In the genomic region with DNA sequence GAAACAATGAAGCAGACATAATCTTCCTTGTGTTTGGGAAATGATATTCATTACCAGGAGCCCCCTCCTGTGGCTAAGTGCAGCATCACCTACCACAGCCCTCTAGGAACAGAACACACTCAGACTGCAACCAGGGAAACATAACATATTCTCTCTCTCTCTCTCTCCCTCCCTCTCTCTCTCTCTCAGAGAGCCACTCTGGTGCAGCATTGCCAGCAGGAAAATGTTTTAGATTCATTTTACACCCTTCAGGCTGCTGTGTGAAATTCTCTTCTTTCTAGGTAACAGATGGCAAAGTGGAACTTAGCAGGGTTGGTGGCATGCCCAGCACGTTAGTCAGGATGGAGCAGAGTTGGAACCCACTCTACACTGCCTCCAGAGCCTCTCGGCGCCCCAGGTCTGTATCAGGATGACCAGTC, we compare ENCODE assay signal across 9 mouse cellular contexts. TPM values are rescaled to one million over a fixed set of nuclear protein-coding genes. Genes with fewer than 3 reads are reported as not detected.
DNase-seq lines count a peak whose midpoint lies in the region; ATAC-seq and TF ChIP-seq lines count a peak whose summit lies in the region.
"Had no signal": no experiment of that assay in that cellular context is flagged by ENCODE, and none has a peak within 500 bp of the region (broad histone marks: within the 10 kb centered on the region; RNA-seq: fewer than 3 reads in every experiment).

No protein-coding gene starts in this region.

- WGBS in hindbrain, embryonic 13.5 days: 70% methylated on average over 3 of the region's 3 CpGs
- 84% methylated on average over 3 of the region's 3 CpGs for WGBS in hindbrain, embryonic 11.5 days
- WGBS in intestine, embryonic 15.5 days: 83% methylated on average over 3 of the region's 3 CpGs

- no peaks in the 10 kb centered on the region for H3K79me2 ChIP-seq in MEL (ENCODE audit: control insufficient read depth, insufficient read depth, low read length, poor library complexity)

- H3K9me3 ChIP-seq in hindbrain, embryonic 13.5 days: peaks cover 3% of the 10 kb centered on the region; the same call in 1 of the 2 replicates
- H3K9me3 ChIP-seq in hindbrain, embryonic 11.5 days (ENCODE audit: control insufficient read depth, low read length): no peaks in the 10 kb centered on the region
- no peaks in the 10 kb centered on the region for H3K9me3 ChIP-seq in MEL (replicated peaks; ENCODE audit: insufficient read depth, low read length)
- H3K9me3 ChIP-seq in intestine, embryonic 15.5 days: no peaks in the 10 kb centered on the region

- no peaks in the 10 kb centered on the region for H3K27me3 ChIP-seq in hindbrain, embryonic 13.5 days
- no peaks in the 10 kb centered on the region for H3K27me3 ChIP-seq in hindbrain, embryonic 11.5 days (ENCODE audit: control insufficient read depth, insufficient read depth, low read length)
- peaks cover 0 to 2% of the 10 kb centered on the region in 2 experiments; a peak in 2 of 4 replicates for H3K27me3 ChIP-seq in MEL (ENCODE audit: control insufficient read depth in 1 of 2, insufficient read depth in 2 of 2, low read length in 2 of 2)
- no peaks in the 10 kb centered on the region for H3K27me3 ChIP-seq in intestine, embryonic 15.5 days (replicated peaks)

- H3K4me1 ChIP-seq in hindbrain, embryonic 13.5 days (replicated peaks): peaks cover 13% of the 10 kb centered on the region
- no peaks in the 10 kb centered on the region; the same call in 1 of the 2 replicates for H3K4me1 ChIP-seq in hindbrain, embryonic 11.5 days (replicated peaks; ENCODE audit: control insufficient read depth, insufficient read depth, low read length)
- peaks cover 0 to 7% of the 10 kb centered on the region in 2 experiments; a peak in 1 of 4 replicates for H3K4me1 ChIP-seq in MEL (ENCODE audit: control insufficient read depth in 1 of 2, insufficient read depth in 2 of 2, low read length in 2 of 2)
- H3K4me1 ChIP-seq in cortical plate, adult 2 months (ENCODE audit: control insufficient read depth, insufficient read depth, low read length): peaks cover 5% of the 10 kb centered on the region
- H3K4me1 ChIP-seq in intestine, embryonic 15.5 days (replicated peaks): 0 out of 2 replicates have a peak, but pooled peaks cover 2% of the 10 kb centered on the region

- no peak for TF ChIP-seq EP300 in MEL (IDR thresholded peaks at IDR 0.05; ENCODE audit: low read depth in 1 of 2, low read length in 2 of 2)

- H3K4me3 ChIP-seq in hindbrain, embryonic 13.5 days: no peak overlapping the region
- H3K4me3 ChIP-seq in hindbrain, embryonic 11.5 days (ENCODE audit: low read depth, low read length): no peak overlapping the region
- no peak overlapping the region for H3K4me3 ChIP-seq in MEL (ENCODE audit: control insufficient read depth in 1 of 2, insufficient read depth in 1 of 2, low read depth in 2 of 2, low read length in 2 of 2)
- no peak overlapping the region for H3K4me3 ChIP-seq in cortical plate, adult 2 months (ENCODE audit: insufficient read depth, low read length)
- H3K4me3 ChIP-seq in intestine, embryonic 15.5 days (replicated peaks): no peak overlapping the region

- TF ChIP-seq POLR2A in MEL (IDR thresholded peaks at IDR 0.05; ENCODE audit: control insufficient read depth in 1 of 2, insufficient read depth in 1 of 2, low read depth in 1 of 2, low read length in 2 of 2, poor library complexity in 1 of 2): no peak
- TF ChIP-seq POLR2A in cortical plate, adult 2 months (IDR thresholded peaks at IDR 0.05; ENCODE audit: extremely low read depth, insufficient read depth, low read length): no peak

- H3K9ac ChIP-seq in hindbrain, embryonic 13.5 days: no peak overlapping the region
- H3K9ac ChIP-seq in hindbrain, embryonic 11.5 days (ENCODE audit: low read depth, low read length): no peak overlapping the region
- no peak overlapping the region for H3K9ac ChIP-seq in MEL (ENCODE audit: control insufficient read depth, low read depth, low read length, poor library complexity, severe bottlenecking)
- H3K9ac ChIP-seq in intestine, embryonic 15.5 days: no peak overlapping the region

- H3K4me2 ChIP-seq in hindbrain, embryonic 13.5 days: no peak overlapping the region
- no peak overlapping the region for H3K4me2 ChIP-seq in hindbrain, embryonic 11.5 days (replicated peaks; ENCODE audit: low read depth, low read length)
- no peak overlapping the region for H3K4me2 ChIP-seq in intestine, embryonic 15.5 days (replicated peaks)

- TF ChIP-seq RAD21 in MEL (IDR thresholded peaks at IDR 0.05; ENCODE audit: low read depth, low read length): no peak

- 0 out of 2 replicates have a peak, but pooled peaks have one; percentile 13 for ATAC-seq in hindbrain, embryonic 13.5 days (ENCODE audit: low FRiP score)
- ATAC-seq in hindbrain, embryonic 11.5 days (ENCODE audit: low FRiP score): no peak
- ATAC-seq in intestine, embryonic 15.5 days: no peak

- intact Hi-C loops in left cerebral cortex, postnatal 25 days (cut with DNase I): no loop called here
- intact Hi-C loops in gastrocnemius, postnatal 14 days (cut with DNase I; ENCODE audit: low total_unique reads): no loop called here

- no peak for TF ChIP-seq CTCF in MEL (IDR thresholded peaks at IDR 0.05 in 2 of 3, conservative IDR thresholded peaks at IDR 0.05 in 1 of 3; ENCODE audit: control insufficient read depth in 1 of 3, insufficient read depth in 1 of 3, low read depth in 2 of 3, low read length in 3 of 3, poor library complexity in 1 of 3, severe bottlenecking in 1 of 3)
- 0 out of 2 replicates have a peak, but pooled peaks have one; percentile 12 for TF ChIP-seq CTCF in cortical plate, adult 2 months (IDR thresholded peaks at IDR 0.05; ENCODE audit: extremely low read depth, insufficient read depth, low read length)

- H3K27ac ChIP-seq in hindbrain, embryonic 13.5 days: no peak overlapping the region
- no peak overlapping the region for H3K27ac ChIP-seq in hindbrain, embryonic 11.5 days (ENCODE audit: low read depth, low read length)
- no peak overlapping the region for H3K27ac ChIP-seq in MEL (ENCODE audit: control insufficient read depth, low read depth, low read length)
- H3K27ac ChIP-seq in cortical plate, adult 2 months (ENCODE audit: insufficient read depth, low read length): no peak overlapping the region
- no peak overlapping the region for H3K27ac ChIP-seq in intestine, embryonic 15.5 days

- no peak for DNase-seq in hindbrain, embryonic 11.5 days (ENCODE audit: low spot score)
- no peak for DNase-seq in MEL (ENCODE audit: low read depth, low spot score)
- DNase-seq in left cerebral cortex, postnatal 25 days (ENCODE audit: low spot score in 2 of 2): peak; percentile 35 to 91
- no peak for DNase-seq in gastrocnemius, postnatal 14 days
- DNase-seq in B cell, adult 2 months: no peak
- DNase-seq: lung, adult 2 months had no signal

- no peaks in the 10 kb centered on the region for H3K36me3 ChIP-seq in hindbrain, embryonic 13.5 days
- H3K36me3 ChIP-seq in hindbrain, embryonic 11.5 days (ENCODE audit: control insufficient read depth, insufficient read depth, low read length): no peaks in the 10 kb centered on the region
- H3K36me3 ChIP-seq in MEL (ENCODE audit: control insufficient read depth in 1 of 2, insufficient read depth in 2 of 2, low read length in 2 of 2): peaks cover 0 to 5% of the 10 kb centered on the region in 2 experiments; a peak in 2 of 4 replicates
- H3K36me3 ChIP-seq in intestine, embryonic 15.5 days: no peaks in the 10 kb centered on the region

TF ChIP-seq in MEL, 35 proteins besides CTCF, POLR2A, EP300 and RAD21:
- TF ChIP-seq SMC3 (IDR thresholded peaks at IDR 0.05; ENCODE audit: low read depth, low read length) (peak; percentile 14; the same call in 1 of the 2 replicates), TCF12 (IDR thresholded peaks at IDR 0.05; ENCODE audit: low read depth, low read length) (no peak), MAZ (IDR thresholded peaks at IDR 0.05; ENCODE audit: low read depth, low read length) (no peak), UBTF (IDR thresholded peaks at IDR 0.05; ENCODE audit: borderline replicate concordance, insufficient read depth, low read depth, low read length) (no peak)

RNA-seq across cellular contexts. Expression of gene Wnt5b, which starts 22.7 kb away (rescaled TPM):
- polyA plus RNA-seq in hindbrain, embryonic 13.5 days (2015; fragmentation: Nextera tagmentation; extraction: Ambion mirVana): 4.1 and 5.0 TPM in 2 replicates
- 5.4 and 5.8 TPM in 2 replicates for polyA plus RNA-seq in hindbrain, embryonic 11.5 days (2014; fragmentation: Nextera tagmentation; extraction: Ambion mirVana)
- 0.04 TPM in 1 of 2 replicates, not detected in the other for total RNA-seq in MEL (2012; rRNA removed)
- not detected for polyA plus RNA-seq in MEL (2012; ENCODE audit: insufficient read depth in 1 of 2, insufficient read length in 2 of 2, low read depth in 1 of 2, low replicate concordance in 2 of 2, missing spikeins in 1 of 2)
- polyA plus RNA-seq in cortical plate, adult 2 months (2012; rRNA removed): 1.9 and 2.5 TPM in 2 replicates
- 1 to 10 TPM; 1.6 to 1.9 TPM for total RNA-seq in left cerebral cortex, postnatal 25 days (2021)
- 1 to 10 TPM in 1 of 2 experiments, under 1 TPM in 1; 0.93 to 2.4 TPM for total RNA-seq in gastrocnemius, postnatal 14 days (2021)
- 7.3 and 7.4 TPM in 2 replicates for polyA plus RNA-seq in intestine, embryonic 15.5 days (2015; fragmentation: Nextera tagmentation; extraction: Ambion mirVana)

RNA-seq across cellular contexts. Expression of gene Fbxl14, which starts 42.0 kb away (rescaled TPM):
- polyA plus RNA-seq in hindbrain, embryonic 13.5 days (2015; fragmentation: Nextera tagmentation; extraction: Ambion mirVana): 3.2 and 3.3 TPM in 2 replicates
- polyA plus RNA-seq in hindbrain, embryonic 11.5 days (2014; fragmentation: Nextera tagmentation; extraction: Ambion mirVana): 5.8 and 7.0 TPM in 2 replicates
- total RNA-seq in MEL (2012; rRNA removed): 58.1 and 59.7 TPM in 2 replicates
- polyA plus RNA-seq in MEL (2012; ENCODE audit: insufficient read depth in 1 of 2, insufficient read length in 2 of 2, low read depth in 1 of 2, low replicate concordance in 2 of 2, missing spikeins in 1 of 2): 10 to 100 TPM in 1 of 2 experiments, not detected in 1; 65.4 TPM
- polyA plus RNA-seq in cortical plate, adult 2 months (2012; rRNA removed): 29.0 and 29.4 TPM in 2 replicates
- total RNA-seq in left cerebral cortex, postnatal 25 days (2021): 10 to 100 TPM; 33.5 to 34.3 TPM
- 10 to 100 TPM in 1 of 2 experiments, 1 to 10 TPM in 1; 9.2 to 11.1 TPM for total RNA-seq in gastrocnemius, postnatal 14 days (2021)
- 4.6 and 4.7 TPM in 2 replicates for polyA plus RNA-seq in intestine, embryonic 15.5 days (2015; fragmentation: Nextera tagmentation; extraction: Ambion mirVana)

Comparison
In these comparisons a context has a peak if more than half of its experiments do, and no peak if none do; other contexts are left out.
1. DNase-seq: peak in left cerebral cortex, postnatal 25 days (2 of 2); none in hindbrain, embryonic 11.5 days (single experiment), MEL (single experiment), gastrocnemius, postnatal 14 days (single experiment) and B cell, adult 2 months (0 of 2).